Mouse (Mus musculus) intestine, postnatal 0 days (tissue): Measurements from ENCODE around the gene Dst. TPM values are rescaled to one million over a fixed set of nuclear protein-coding genes. Genes with fewer than 3 reads are reported as not detected.

ENCODE experiments used
- ATAC-seq: fragments of 200-750 bp; cut with Nextera tagmentation; 2 replicates; pipeline ENCODE4 v1.8.0; 2017; ENCODE audit warnings: mild to moderate bottlenecking, moderate TSS enrichment, moderate library complexity
- H3K27ac ChIP-seq: fragments of 300-500 bp; sonication (generic); 2 replicates; pipeline ENCODE4 v1.5.1; 2014; ENCODE audit warnings: mild to moderate bottlenecking, low read depth, low read length, moderate library complexity
- H3K27me3 ChIP-seq: fragments of 300-500 bp; sonication (generic); replicated peaks from 2 replicates; pipeline ENCODE4 v1.6.1; 2014; ENCODE audit warnings: low read length, mixed read lengths; ENCODE audit not compliant: control insufficient read depth, insufficient read depth
- H3K36me3 ChIP-seq: fragments of 300-500 bp; sonication (generic); 2 replicates; pipeline ENCODE4 v1.6.1; 2014; ENCODE audit warnings: mild to moderate bottlenecking, moderate library complexity; ENCODE audit not compliant: control insufficient read depth, insufficient read depth
- H3K4me1 ChIP-seq: fragments of 300-500 bp; sonication (generic); replicated peaks from 2 replicates; pipeline ENCODE4 v1.6.1; 2014; ENCODE audit warnings: antibody characterized with exemption, low read length, mixed read lengths; ENCODE audit not compliant: control insufficient read depth, insufficient read depth
- H3K4me2 ChIP-seq: fragments of 300-500 bp; sonication (generic); replicated peaks from 2 replicates; pipeline ENCODE4 v1.6.1; 2014; ENCODE audit warnings: low read depth, mild to moderate bottlenecking, moderate library complexity
- H3K4me3 ChIP-seq: fragments of 300-500 bp; sonication (generic); 2 replicates; pipeline ENCODE4 v1.5.1; 2014; ENCODE audit warnings: low read depth, low read length
- H3K9ac ChIP-seq: fragments of 300-500 bp; sonication (generic); 2 replicates; pipeline ENCODE4 v1.6.1; 2014; ENCODE audit warnings: mild to moderate bottlenecking, low read depth, low read length
- H3K9me3 ChIP-seq: fragments of 300-500 bp; sonication (generic); 2 replicates; pipeline ENCODE4 v1.6.1; 2016; ENCODE audit warnings: mixed run types; ENCODE audit not compliant: control insufficient read depth
- CTCF ChIP-seq: sonication (generic); IDR thresholded peaks from 2 replicates; pipeline ENCODE4 v1.5.1; 2016; ENCODE audit warnings: low read depth, mild to moderate bottlenecking, control low read depth, antibody characterized with exemption, moderate library complexity
- WGBS: fragments of 180-500 bp; shearing (Covaris S2); extraction: QIAGEN DNeasy Blood & Tissue Kit; methylation state at CpG from one replicate; pipeline ENCODE4 v1.1.7; 2014; 5-methylcytosine and 5-hydroxymethylcytosine counted together
- polyA plus RNA-seq: library from polyadenylated mRNA; unstranded; fragments of >200 nt; fragmentation: Nextera tagmentation; extraction: Ambion mirVana; gene quantifications from 2 replicates; pipeline ENCODE4 v1.2.1, GENCODE M21; 2015

Gene Dst
- polyA plus RNA-seq, 1 experiment from 2014 or later: 19.0 TPM

- Histone ChIP-seq H3K36me3 (no peaks in the 10 kb centered on the region), H3K4me2 (no peak overlapping the region), H3K27ac (no peak overlapping the region), H3K4me1 (no peaks in the 10 kb centered on the region), H3K27me3 (no peaks in the 10 kb centered on the region), H3K9me3 (no peaks in the 10 kb centered on the region), H3K9ac (no peak overlapping the region), H3K4me3 (no peak overlapping the region)
- ATAC-seq: no peak
- TF ChIP-seq CTCF: no peak
- WGBS: 95% methylated on average over 4 of the region's 4 CpGs
Observed at GRCm38 (mm10) chr1:34017323-34017722, 109.3 kb downstream of the Dst start.

- Histone ChIP-seq H3K27ac (no peak overlapping the region), H3K9ac (no peak overlapping the region), H3K36me3 (no peaks in the 10 kb centered on the region), H3K27me3 (no peaks in the 10 kb centered on the region), H3K4me3 (no peak overlapping the region), H3K4me1 (no peaks in the 10 kb centered on the region), H3K4me2 (no peak overlapping the region), H3K9me3 (no peaks in the 10 kb centered on the region)
- 84% methylated on average over 6 of the region's 6 CpGs for WGBS
- no peak for TF ChIP-seq CTCF
- no peak for ATAC-seq
Observed at GRCm38 (mm10) chr1:34020599-34020998, 112.6 kb downstream of the Dst start.

GRCm38 (mm10) chr1:34021574-34021973 lies 113.5 kb downstream of the Dst start:
- Histone ChIP-seq H3K27me3 (no peaks in the 10 kb centered on the region), H3K27ac (no peak overlapping the region), H3K9me3 (no peaks in the 10 kb centered on the region), H3K4me2 (no peak overlapping the region), H3K4me3 (no peak overlapping the region), H3K36me3 (no peaks in the 10 kb centered on the region), H3K9ac (no peak overlapping the region), H3K4me1 (no peaks in the 10 kb centered on the region)
- WGBS: 61% methylated on average over 2 of the region's 2 CpGs
- ATAC-seq: no peak
- no peak for TF ChIP-seq CTCF

GRCm38 (mm10) chr1:34023154-34023553 lies 115.1 kb downstream of the Dst start:
- TF ChIP-seq CTCF: no peak
- no peaks in the 10 kb centered on the region for H3K27me3 ChIP-seq
- no peak overlapping the region for H3K27ac ChIP-seq
- ATAC-seq: no peak
- no peak overlapping the region for H3K4me2 ChIP-seq
- no peaks in the 10 kb centered on the region for H3K36me3 ChIP-seq
- H3K4me3 ChIP-seq: no peak overlapping the region
- no peaks in the 10 kb centered on the region for H3K4me1 ChIP-seq
- no peak overlapping the region for H3K9ac ChIP-seq
- 74% methylated on average over 9 of the region's 9 CpGs for WGBS
- H3K9me3 ChIP-seq: no peaks in the 10 kb centered on the region

GRCm38 (mm10) chr1:34025879-34026278 lies 117.9 kb downstream of the Dst start:
- Histone ChIP-seq H3K27me3 (no peaks in the 10 kb centered on the region), H3K36me3 (no peaks in the 10 kb centered on the region)
- 82% methylated on average over 6 of the region's 6 CpGs for WGBS

GRCm38 (mm10) chr1:34028722-34029121 lies 120.7 kb downstream of the Dst start:
- Histone ChIP-seq H3K4me3 (no peak overlapping the region), H3K4me1 (no peaks in the 10 kb centered on the region), H3K9me3 (no peaks in the 10 kb centered on the region), H3K27me3 (no peaks in the 10 kb centered on the region), H3K4me2 (no peak overlapping the region), H3K36me3 (no peaks in the 10 kb centered on the region), H3K27ac (no peak overlapping the region), H3K9ac (no peak overlapping the region)
- TF ChIP-seq CTCF: no peak
- WGBS: 66% methylated on average over 5 of the region's 5 CpGs
- no peak for ATAC-seq

More at GRCm38 (mm10) chr1:34025879-34026278, 117.9 kb downstream of the Dst start:
- Histone ChIP-seq H3K4me3 (no peak overlapping the region), H3K27ac (no peak overlapping the region), H3K9ac (no peak overlapping the region), H3K4me1 (no peaks in the 10 kb centered on the region), H3K4me2 (no peak overlapping the region), H3K9me3 (no peaks in the 10 kb centered on the region)
- no peak for ATAC-seq
- no peak for TF ChIP-seq CTCF
